Mouse (Mus musculus) liver, embryonic 14.5 days (tissue): ENCODE data around the gene Anpep. TPM values are rescaled to one million over a fixed set of nuclear protein-coding genes. Genes with fewer than 3 reads are reported as not detected.

ENCODE experiments used
- ATAC-seq: fragments of 200-750 bp; cut with Nextera tagmentation; 2 replicates; pipeline ENCODE4 v1.8.0; 2017; ENCODE audit warnings: moderate number of reproducible peaks, mild to moderate bottlenecking, moderate library complexity; ENCODE audit not compliant: insufficient read depth
- DNase-seq, 3 experiments: peaks; one replicate each; pipeline ENCODE4 v3.0.0-alpha.2; 2012 to 2013; ENCODE audit warnings: low read depth in 3 of 3, low spot score in 3 of 3
- H3K27ac ChIP-seq: fragments of 300-500 bp; sonication (generic); 2 replicates; pipeline ENCODE4 v1.5.1; 2014; ENCODE audit warnings: moderate library complexity, mild to moderate bottlenecking, control low read depth, inconsistent platforms
- H3K27me3 ChIP-seq: fragments of 300-500 bp; sonication (generic); 2 replicates; pipeline ENCODE4 v1.6.1; 2014; ENCODE audit warnings: mild to moderate bottlenecking, low read length, moderate library complexity; ENCODE audit not compliant: control insufficient read depth, insufficient read depth
- H3K36me3 ChIP-seq: fragments of 300-500 bp; sonication (generic); replicated peaks from 2 replicates; pipeline ENCODE4 v1.6.1; 2014; ENCODE audit warnings: low read depth; ENCODE audit not compliant: control insufficient read depth, insufficient read depth
- H3K4me1 ChIP-seq, 2 experiments: fragments of 200-500 bp in 1 of 2; fragments of 300-500 bp in 1 of 2; sonication (generic) in 1 of 2; replicated peaks; 2 replicates each; pipeline ENCODE4 v1.6.1; 2012 to 2014; ENCODE audit warnings: antibody characterized with exemption in 1 of 2, inconsistent platforms in 1 of 2, low read length in 1 of 2; ENCODE audit not compliant: control insufficient read depth in 2 of 2, insufficient read depth in 2 of 2
- H3K4me2 ChIP-seq: fragments of 300-500 bp; sonication (generic); 2 replicates; pipeline ENCODE4 v1.6.1; 2014; ENCODE audit warnings: low read depth, mild to moderate bottlenecking, control low read depth, moderate library complexity
- H3K4me3 ChIP-seq, 2 experiments: fragments of 200-500 bp in 1 of 2; fragments of 300-500 bp in 1 of 2; sonication (generic) in 1 of 2; 2 replicates each; pipeline ENCODE4 v1.5.1; 2012 to 2014; ENCODE audit warnings: low read depth in 2 of 2, low read length in 2 of 2, mild to moderate bottlenecking in 2 of 2, control low read depth in 1 of 2, inconsistent platforms in 1 of 2, moderate library complexity in 1 of 2; ENCODE audit not compliant: insufficient read depth in 1 of 2
- H3K9ac ChIP-seq: fragments of 300-500 bp; sonication (generic); replicated peaks from 2 replicates; pipeline ENCODE4 v1.6.1; 2014; ENCODE audit warnings: mild to moderate bottlenecking, control low read depth, moderate library complexity
- H3K9me3 ChIP-seq: fragments of 300-500 bp; sonication (generic); 2 replicates; pipeline ENCODE4 v1.6.1; 2016; ENCODE audit warnings: low read length, mixed read lengths; ENCODE audit not compliant: control insufficient read depth
- CTCF ChIP-seq: IDR thresholded peaks from 2 replicates; pipeline ENCODE4 v1.5.1; 2016; ENCODE audit warnings: antibody characterized with exemption, low read depth, control low read depth
- EP300 ChIP-seq: IDR thresholded peaks from 2 replicates; pipeline ENCODE4 v1.6.1; 2016; ENCODE audit warnings: antibody characterized with exemption, low read depth
- WGBS: fragments of 180-500 bp; shearing (Covaris S2); extraction: QIAGEN DNeasy Blood & Tissue Kit; methylation state at CpG from one replicate; pipeline ENCODE4 v1.1.7; 2014; ENCODE audit not compliant: insufficient replicate concordance; 5-methylcytosine and 5-hydroxymethylcytosine counted together
- polyA plus RNA-seq, 2 experiments: library from polyadenylated mRNA; depleted of rRNA in 1 of 2; stranded (reverse) in 1 of 2; unstranded in 1 of 2; fragments of >200 nt; fragmentation: Nextera tagmentation in 1 of 2; extraction: Ambion mirVana in 1 of 2; gene quantifications; 2 replicates each; pipeline versions ENCODE4 v1.2.1 to v1.2.3; 2012 to 2014

Anpep gene
- polyA plus RNA-seq, 2 experiments: 14.9 to 16.9 TPM

GRCm38 (mm10) chr7:79822092-79822695 lies 38.7 kb downstream of the Anpep start:
- no peaks in the 10 kb centered on the region for H3K9me3 ChIP-seq
- TF ChIP-seq CTCF (no peak), EP300 (no peak)
- WGBS: 66% methylated on average over 12 of the region's 12 CpGs
- no peak overlapping the region for H3K9ac ChIP-seq
- no peaks in the 10 kb centered on the region for H3K36me3 ChIP-seq
- DNase-seq: no peak
- peaks cover 0 to 5% of the 10 kb centered on the region in 2 experiments; a peak in 2 of 4 replicates for H3K4me1 ChIP-seq
- no peak overlapping the region for H3K27ac ChIP-seq
- H3K4me2 ChIP-seq: no peak overlapping the region
- no peaks in the 10 kb centered on the region for H3K27me3 ChIP-seq
- H3K4me3 ChIP-seq: no peak overlapping the region
- ATAC-seq: no peak

DNA sequence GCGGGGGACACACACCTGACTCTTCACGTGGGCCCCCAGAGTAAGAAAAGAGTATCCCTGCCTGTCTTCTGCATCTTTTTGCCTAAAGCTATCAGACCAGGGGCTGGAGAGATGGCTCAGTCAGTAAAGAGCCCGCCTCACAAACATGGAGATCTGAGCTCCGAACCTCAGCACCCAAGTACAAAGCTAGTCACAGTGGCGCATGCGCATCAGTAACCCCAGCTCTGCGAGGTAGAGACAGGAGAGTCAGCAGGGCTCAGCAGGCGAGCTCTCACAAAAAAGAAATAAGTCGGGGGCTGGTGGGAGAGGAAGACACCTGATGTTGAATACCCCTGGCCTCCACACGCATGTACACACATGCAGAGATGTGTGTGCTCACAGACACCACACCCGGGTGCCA lies 40.9 kb downstream of the Anpep start:
- ATAC-seq: no peak
- H3K4me2 ChIP-seq: no peak overlapping the region
- TF ChIP-seq EP300 (no peak), CTCF (no peak)
- H3K27me3 ChIP-seq: no peaks in the 10 kb centered on the region
- no peak overlapping the region for H3K27ac ChIP-seq
- H3K4me1 ChIP-seq: peaks cover 0 to 5% of the 10 kb centered on the region in 2 experiments; a peak in 2 of 4 replicates
- H3K9me3 ChIP-seq: no peaks in the 10 kb centered on the region
- no peaks in the 10 kb centered on the region for H3K36me3 ChIP-seq
- H3K4me3 ChIP-seq: no peak overlapping the region
- 55% methylated on average over 11 of the region's 11 CpGs for WGBS
- H3K9ac ChIP-seq: no peak overlapping the region
- no peak for DNase-seq

DNA sequence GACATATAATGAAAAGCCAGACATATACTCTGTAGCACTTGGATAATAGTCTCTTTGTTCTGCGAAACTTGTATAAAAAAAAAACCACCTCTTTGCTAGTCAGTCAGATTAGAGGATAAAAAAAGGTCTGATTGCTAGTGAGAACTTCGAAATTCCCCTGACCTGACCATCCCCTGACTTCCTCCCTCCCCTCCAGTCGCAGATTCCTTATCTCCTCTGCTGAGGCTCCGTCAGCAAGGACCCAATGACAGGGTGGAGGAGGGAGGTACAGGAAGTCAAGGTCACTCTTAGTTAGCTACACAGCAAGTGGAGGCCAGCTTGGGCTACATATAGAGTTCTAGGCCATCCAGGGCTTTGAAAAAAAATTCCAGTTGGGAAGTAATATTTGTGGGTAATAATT lies 41.3 kb downstream of the Anpep start:
- no peak overlapping the region for H3K27ac ChIP-seq
- H3K36me3 ChIP-seq: no peaks in the 10 kb centered on the region
- H3K9me3 ChIP-seq: no peaks in the 10 kb centered on the region
- ATAC-seq: no peak
- 11% methylated on average over 4 of the region's 4 CpGs for WGBS
- no peak overlapping the region for H3K4me3 ChIP-seq
- DNase-seq: no peak
- H3K4me2 ChIP-seq: no peak overlapping the region
- no peak overlapping the region for H3K9ac ChIP-seq
- peaks cover 0 to 5% of the 10 kb centered on the region in 2 experiments; a peak in 2 of 4 replicates for H3K4me1 ChIP-seq
- no peak for TF ChIP-seq EP300
- TF ChIP-seq CTCF: no peak
- H3K27me3 ChIP-seq: no peaks in the 10 kb centered on the region

DNA sequence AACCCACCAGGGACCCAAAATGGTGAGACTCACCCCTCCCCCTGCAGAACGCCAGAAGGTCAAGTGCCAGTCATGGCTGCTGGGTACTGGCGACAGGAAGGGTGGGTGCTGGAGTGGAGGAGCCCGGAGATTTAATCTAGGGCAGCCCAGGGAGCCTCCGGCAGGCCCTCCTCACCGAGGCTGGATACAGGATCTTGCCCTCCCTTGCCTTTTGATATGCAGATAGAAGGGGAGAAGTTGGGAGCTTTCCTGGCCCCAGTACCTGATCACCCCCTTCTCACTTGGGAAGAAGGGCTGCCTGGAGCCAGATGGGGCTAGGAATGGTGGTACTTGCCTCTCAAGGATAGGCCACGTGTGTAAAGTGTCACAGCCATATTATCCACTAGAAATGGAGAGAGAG lies 42.5 kb downstream of the Anpep start:
- Histone ChIP-seq H3K9ac (no peak overlapping the region), H3K4me3 (no peak overlapping the region), H3K27me3 (no peaks in the 10 kb centered on the region), H3K9me3 (no peaks in the 10 kb centered on the region), H3K36me3 (no peaks in the 10 kb centered on the region), H3K4me1 (peaks cover 0 to 5% of the 10 kb centered on the region in 2 experiments; a peak in 2 of 4 replicates), H3K4me2 (no peak overlapping the region), H3K27ac (no peak overlapping the region)
- 12% methylated on average over 6 of the region's 6 CpGs for WGBS
- no peak for DNase-seq
- TF ChIP-seq EP300: no peak
- TF ChIP-seq CTCF: no peak
- no peak for ATAC-seq

GRCm38 (mm10) chr7:79813409-79813808 lies 47.5 kb downstream of the Anpep start:
- Histone ChIP-seq H3K4me2 (no peak overlapping the region), H3K9me3 (no peaks in the 10 kb centered on the region), H3K27ac (no peak overlapping the region), H3K9ac (no peak overlapping the region), H3K4me3 (no peak overlapping the region), H3K36me3 (no peaks in the 10 kb centered on the region), H3K4me1 (no peaks in the 10 kb centered on the region), H3K27me3 (peaks cover 6% of the 10 kb centered on the region)
- TF ChIP-seq EP300 (no peak), CTCF (no peak)
- DNase-seq (no peak), ATAC-seq (no peak)
- WGBS: 41% methylated on average over 1 of the region's 1 CpGs
